Mouse (Mus musculus) intestine, embryonic 14.5 days (tissue): ENCODE measurements around the gene Surf4. TPM values are rescaled to one million over a fixed set of nuclear protein-coding genes. Genes with fewer than 3 reads are reported as not detected.

ENCODE experiments used
- ATAC-seq: fragments of 200-750 bp; cut with Nextera tagmentation; replicated peaks from 2 replicates; pipeline ENCODE4 v1.8.0; 2017; ENCODE audit warnings: low read depth, moderate number of reproducible peaks, moderate TSS enrichment, moderate library complexity; ENCODE audit not compliant: low FRiP score, low TSS enrichment
- DNase-seq: peaks from one replicate; pipeline ENCODE4 v3.0.0-alpha.2; 2018; ENCODE audit warnings: low spot score
- H3K27ac ChIP-seq: fragments of 300-500 bp; sonication (generic); 2 replicates; pipeline ENCODE4 v1.5.1; 2014; ENCODE audit warnings: low read depth, mild to moderate bottlenecking, control low read depth
- H3K27me3 ChIP-seq: fragments of 300-500 bp; sonication (generic); replicated peaks from 2 replicates; pipeline ENCODE4 v1.6.1; 2014; ENCODE audit warnings: low read length, control low read depth; ENCODE audit not compliant: control insufficient read depth, insufficient read depth
- H3K36me3 ChIP-seq: fragments of 300-500 bp; sonication (generic); 2 replicates; pipeline ENCODE4 v1.6.1; 2014; ENCODE audit warnings: low read length, control low read depth; ENCODE audit not compliant: control insufficient read depth, insufficient read depth
- H3K4me1 ChIP-seq: fragments of 300-500 bp; sonication (generic); replicated peaks from 2 replicates; pipeline ENCODE4 v1.6.1; 2014; ENCODE audit warnings: low read length, control low read depth, mixed read lengths; ENCODE audit not compliant: control insufficient read depth, insufficient read depth
- H3K4me2 ChIP-seq: fragments of 300-500 bp; sonication (generic); 2 replicates; pipeline ENCODE4 v1.6.1; 2014; ENCODE audit warnings: low read length
- H3K4me3 ChIP-seq: fragments of 300-500 bp; sonication (generic); 2 replicates; pipeline ENCODE4 v1.5.1; 2014; ENCODE audit warnings: low read depth, low read length, control low read depth, mixed read lengths
- H3K9ac ChIP-seq: fragments of 300-500 bp; sonication (generic); 2 replicates; pipeline ENCODE4 v1.6.1; 2014; ENCODE audit warnings: mild to moderate bottlenecking, low read length
- H3K9me3 ChIP-seq: fragments of 300-500 bp; sonication (generic); 2 replicates; pipeline ENCODE4 v1.6.1; 2016; ENCODE audit warnings: low read length, control low read depth; ENCODE audit not compliant: control insufficient read depth
- WGBS: fragments of 180-500 bp; shearing (Covaris S2); extraction: QIAGEN DNeasy Blood & Tissue Kit; methylation state at CpG from one replicate; pipeline ENCODE4 v1.1.7; 2014; 5-methylcytosine and 5-hydroxymethylcytosine counted together
- polyA plus RNA-seq: library from polyadenylated mRNA; unstranded; fragments of >200 nt; fragmentation: Nextera tagmentation; extraction: Ambion mirVana; gene quantifications from 2 replicates; pipeline ENCODE4 v1.2.1, GENCODE M21; 2014

Surf4 gene
- polyA plus RNA-seq, 1 experiment from 2014 or later: 195 TPM

GRCm38 (mm10) chr2:26957488-26957859 lies 23.7 kb upstream of the Surf4 start:
- no peak overlapping the region for H3K4me2 ChIP-seq
- H3K9me3 ChIP-seq: no peaks in the 10 kb centered on the region
- no peaks in the 10 kb centered on the region for H3K4me1 ChIP-seq
- ATAC-seq (no peak), DNase-seq (no peak)
- H3K27me3 ChIP-seq: no peaks in the 10 kb centered on the region
- 68% methylated on average over 2 of the region's 2 CpGs for WGBS
- H3K36me3 ChIP-seq: peaks cover 90% of the 10 kb centered on the region
- H3K9ac ChIP-seq: no peak overlapping the region
- H3K4me3 ChIP-seq: no peak overlapping the region
- H3K27ac ChIP-seq: no peak overlapping the region

- ATAC-seq (no peak; the same call in 1 of the 2 replicates), DNase-seq (no peak)
- H3K9me3 ChIP-seq: no peaks in the 10 kb centered on the region
- no peak overlapping the region for H3K4me2 ChIP-seq
- no peak overlapping the region for H3K4me3 ChIP-seq
- WGBS: 87% methylated on average over 12 of the region's 12 CpGs
- H3K27me3 ChIP-seq: no peaks in the 10 kb centered on the region
- no peak overlapping the region for H3K9ac ChIP-seq
- peaks cover 90% of the 10 kb centered on the region for H3K36me3 ChIP-seq
- H3K4me1 ChIP-seq: no peaks in the 10 kb centered on the region
- no peak overlapping the region for H3K27ac ChIP-seq
Observed at GRCm38 (mm10) chr2:26956811-26957487, 23.2 kb upstream of the Surf4 start.

GRCm38 (mm10) chr2:26954735-26955395 lies 21.1 kb upstream of the Surf4 start:
- Histone ChIP-seq H3K4me3 (no peak overlapping the region), H3K4me1 (no peaks in the 10 kb centered on the region), H3K4me2 (no peak overlapping the region), H3K27ac (no peak overlapping the region), H3K9me3 (no peaks in the 10 kb centered on the region), H3K36me3 (peaks cover 90% of the 10 kb centered on the region), H3K27me3 (no peaks in the 10 kb centered on the region), H3K9ac (no peak overlapping the region)
- no peak for ATAC-seq
- 84% methylated on average over 2 of the region's 2 CpGs for whole genome bisulfite sequencing
- DNase-seq: no peak

GRCm38 (mm10) chr2:26952866-26953265 lies 19.1 kb upstream of the Surf4 start:
- peaks cover 77% of the 10 kb centered on the region for H3K36me3 ChIP-seq
- H3K27me3 ChIP-seq: no peaks in the 10 kb centered on the region
- no peak overlapping the region for H3K27ac ChIP-seq
- H3K9me3 ChIP-seq: no peaks in the 10 kb centered on the region
- DNase-seq: no peak
- no peak overlapping the region for H3K9ac ChIP-seq
- ATAC-seq: no peak
- H3K4me2 ChIP-seq: no peak overlapping the region
- no peaks in the 10 kb centered on the region for H3K4me1 ChIP-seq
- 86% methylated on average over 8 of the region's 8 CpGs for WGBS
- H3K4me3 ChIP-seq: no peak overlapping the region

- Histone ChIP-seq H3K9ac (no peak overlapping the region), H3K36me3 (peaks cover 70% of the 10 kb centered on the region), H3K4me3 (no peak overlapping the region), H3K9me3 (no peaks in the 10 kb centered on the region), H3K27me3 (no peaks in the 10 kb centered on the region), H3K4me1 (no peaks in the 10 kb centered on the region), H3K27ac (no peak overlapping the region), H3K4me2 (no peak overlapping the region)
- ATAC-seq: no peak
- DNase-seq: no peak
- WGBS: 91% methylated on average over 4 of the region's 4 CpGs
Observed at GRCm38 (mm10) chr2:26952193-26952592, 18.5 kb upstream of the Surf4 start.

GRCm38 (mm10) chr2:26951346-26951905 lies 17.7 kb upstream of the Surf4 start:
- Histone ChIP-seq H3K9me3 (no peaks in the 10 kb centered on the region), H3K9ac (no peak overlapping the region), H3K4me2 (no peak overlapping the region), H3K36me3 (peaks cover 63% of the 10 kb centered on the region), H3K27me3 (no peaks in the 10 kb centered on the region), H3K27ac (no peak overlapping the region), H3K4me3 (no peak overlapping the region), H3K4me1 (no peaks in the 10 kb centered on the region)
- DNase-seq (no peak), ATAC-seq (no peak)
- 88% methylated on average over 8 of the region's 8 CpGs for WGBS

GRCm38 (mm10) chr2:26950411-26950810 lies 16.7 kb upstream of the Surf4 start:
- no peaks in the 10 kb centered on the region for H3K9me3 ChIP-seq
- no peaks in the 10 kb centered on the region for H3K4me1 ChIP-seq
- DNase-seq (no peak), ATAC-seq (no peak)
- 92% methylated on average over 2 of the region's 2 CpGs for WGBS
- H3K4me3 ChIP-seq: no peak overlapping the region
- H3K27me3 ChIP-seq: no peaks in the 10 kb centered on the region
- H3K4me2 ChIP-seq: no peak overlapping the region
- no peak overlapping the region for H3K27ac ChIP-seq
- H3K9ac ChIP-seq: no peak overlapping the region
- H3K36me3 ChIP-seq: peaks cover 52% of the 10 kb centered on the region

GRCm38 (mm10) chr2:26943253-26943652 lies 9.5 kb upstream of the Surf4 start:
- no peaks in the 10 kb centered on the region for H3K9me3 ChIP-seq
- H3K4me2 ChIP-seq: no peak overlapping the region
- DNase-seq (no peak), ATAC-seq (no peak)
- H3K27me3 ChIP-seq: no peaks in the 10 kb centered on the region
- H3K36me3 ChIP-seq: no peaks in the 10 kb centered on the region
- no peak overlapping the region for H3K4me3 ChIP-seq
- 82% methylated on average over 3 of the region's 3 CpGs for WGBS
- H3K27ac ChIP-seq: no peak overlapping the region
- no peak overlapping the region for H3K9ac ChIP-seq
- no peaks in the 10 kb centered on the region for H3K4me1 ChIP-seq

- no peak for DNase-seq
- no peak for ATAC-seq
- Histone ChIP-seq H3K4me3 (no peak overlapping the region), H3K27me3 (no peaks in the 10 kb centered on the region), H3K9ac (no peak overlapping the region), H3K9me3 (no peaks in the 10 kb centered on the region), H3K4me1 (no peaks in the 10 kb centered on the region), H3K27ac (no peak overlapping the region), H3K4me2 (no peak overlapping the region), H3K36me3 (no peaks in the 10 kb centered on the region)
- 40% methylated on average over 5 of the region's 5 CpGs for WGBS
Observed at GRCm38 (mm10) chr2:26941539-26941938, 7.8 kb upstream of the Surf4 start.
